Mouse (Mus musculus) adrenal gland, postnatal 0 days (tissue): Measurements from ENCODE around the gene Actr1a. TPM values are rescaled to one million over a fixed set of nuclear protein-coding genes. Genes with fewer than 3 reads are reported as not detected.

Experiments used
- microRNA-seq: library from miRNA; unstranded; fragments of <30 nt; microRNA quantifications from one replicate; pipeline ENCODE4, GENCODE M21; 2016; ENCODE audit warnings: borderline replicate concordance; ENCODE audit not compliant: insufficient number of aligned reads
- polyA plus RNA-seq: library from polyadenylated mRNA; unstranded; fragments of >200 nt; fragmentation: Nextera tagmentation; extraction: Ambion mirVana; gene quantifications from 2 replicates; pipeline ENCODE4 v1.2.1, GENCODE M21; 2015

The Actr1a gene
- polyA plus RNA-seq = 79.3 and 83.6 TPM in 2 replicates

GRCm38 (mm10) chr19:46395109-46396009 is at the start of gene Actr1a:
TSS of gene Actr1a (minus strand) at chr19:46395748.

GRCm38 (mm10) chr19:46396686-46397435 is 1.3 kb upstream of the Actr1a start, which contains the start of gene Sufu:
TSS of gene Sufu (plus strand) at chr19:46396896.

GRCm38 (mm10) chr19:46350168-46350932 is 45.2 kb downstream of the Actr1a start, which contains the start of gene 2310034G01Rik:
TSS of gene 2310034G01Rik (minus strand) at chr19:46350302.

GRCm38 (mm10) chr19:46338331-46338936 is 57.1 kb downstream of the Actr1a start, which contains the start of gene Cuedc2:
TSS of gene Cuedc2 (minus strand) at chr19:46338702.

GRCm38 (mm10) chr19:46328081-46329030 is 67.2 kb downstream of the Actr1a start, which contains the start of gene Fbxl15:
TSS of gene Fbxl15 (plus strand) at chr19:46328184.

Small RNA genes within 50 kb of the gene (microRNA-seq; reads per million reads assigned to microRNA genes)
- not detected for gene Mir146b

Other genes with a start within 250 kb of the Actr1a start
- 0.11 TPM in 1 of 2 replicates, not detected in the other for gene Pitx3, start 247.4 kb downstream of the Actr1a start, polyA plus RNA-seq
- gene Gbf1, start 243.2 kb downstream of the Actr1a start, polyA plus RNA-seq = 19.8 and 31.0 TPM in 2 replicates
- 7.4 and 10.3 TPM in 2 replicates for gene Nfkb2, start 91.4 kb downstream of the Actr1a start, polyA plus RNA-seq
- 6.5 and 11.7 TPM in 2 replicates for gene Psd, start 68.6 kb downstream of the Actr1a start, polyA plus RNA-seq
- 22.1 and 22.2 TPM in 2 replicates for gene Fbxl15, start 67.6 kb downstream of the Actr1a start, polyA plus RNA-seq
- gene Cuedc2, start 57.0 kb downstream of the Actr1a start, polyA plus RNA-seq = 138 and 176 TPM in 2 replicates
- gene Mfsd13a, start 54.6 kb downstream of the Actr1a start, polyA plus RNA-seq = 3.7 and 5.1 TPM in 2 replicates
- gene 2310034G01Rik, start 45.4 kb downstream of the Actr1a start, polyA plus RNA-seq = 1.7 and 2.6 TPM in 2 replicates
- 11.3 and 13.9 TPM in 2 replicates for gene Sufu, start 1.1 kb upstream of the Actr1a start, polyA plus RNA-seq
- 20.1 and 23.5 TPM in 2 replicates for gene Trim8, start 106.0 kb upstream of the Actr1a start, polyA plus RNA-seq
- 91.7 and 97.8 TPM in 2 replicates for gene Arl3, start 177.4 kb upstream of the Actr1a start, polyA plus RNA-seq
- gene Sfxn2, start 177.6 kb upstream of the Actr1a start, polyA plus RNA-seq = 7.8 and 8.0 TPM in 2 replicates
- 45.6 and 98.2 TPM in 2 replicates for gene Wbp1l, start 203.3 kb upstream of the Actr1a start, polyA plus RNA-seq